Mouse (Mus musculus) embryonic fibroblast, embryonic 13.5 days (primary cell): Measurements from ENCODE around the gene Tom1l2.

ENCODE experiments used
- CTCF ChIP-seq: IDR thresholded peaks from 2 replicates; pipeline ENCODE4 v1.5.1; 2011; ENCODE audit warnings: mild to moderate bottlenecking, control low read depth, low read length, moderate library complexity, borderline replicate concordance; ENCODE audit not compliant: insufficient read depth
- POLR2A ChIP-seq: IDR thresholded peaks from 2 replicates; pipeline ENCODE4 v1.6.1; 2011; ENCODE audit warnings: low read depth, mild to moderate bottlenecking, control low read depth, low read length, moderate library complexity

DNA sequence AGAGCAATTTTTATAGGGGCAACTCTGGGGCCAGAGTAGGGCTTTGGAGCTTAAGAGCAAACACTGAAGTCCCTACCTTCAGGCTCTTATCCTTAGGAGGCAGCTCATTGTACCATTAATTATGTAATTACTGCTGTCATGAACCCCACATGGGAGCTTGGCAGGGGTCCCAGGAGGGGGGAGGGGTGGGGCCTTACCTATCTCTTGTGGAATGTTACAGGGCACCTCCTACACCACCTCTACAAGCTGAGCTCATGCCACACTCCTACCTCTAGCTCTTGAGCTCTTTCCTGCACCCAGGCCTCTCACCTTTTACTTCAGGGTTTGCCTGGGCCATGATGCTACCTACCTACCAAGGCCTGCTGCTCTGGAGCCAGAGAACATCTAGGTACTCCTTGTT lies 174.2 kb downstream of the Tom1l2 start:
- TF ChIP-seq CTCF (no peak), POLR2A (no peak)
